Mouse (Mus musculus) midbrain, postnatal 0 days (tissue): ENCODE measurements around the gene Sprr1b. TPM values are rescaled to one million over a fixed set of nuclear protein-coding genes. Genes with fewer than 3 reads are reported as not detected.
"Not testable (repeated sequence)": the region's sequence is repeated elsewhere in the genome, so short reads cannot be mapped to it uniquely, and the experiment has no call there.

ENCODE experiments used
- ATAC-seq: fragments of 200-750 bp; cut with Nextera tagmentation; 2 replicates; pipeline ENCODE4 v1.8.0; 2017; ENCODE audit warnings: moderate number of reproducible peaks, mild to moderate bottlenecking, moderate TSS enrichment, moderate library complexity; ENCODE audit not compliant: low FRiP score
- DNase-seq: peaks from one replicate; pipeline ENCODE4 v3.0.0-alpha.2; 2015; ENCODE audit warnings: low spot score
- H3K27ac ChIP-seq: fragments of 300-500 bp; sonication (generic); 2 replicates; pipeline ENCODE4 v1.5.1; 2014; ENCODE audit warnings: low read depth, mild to moderate bottlenecking, low read length, mixed read lengths
- H3K27me3 ChIP-seq: fragments of 300-500 bp; sonication (generic); 2 replicates; pipeline ENCODE4 v1.6.1; 2014; ENCODE audit warnings: low read length, control low read depth, mixed read lengths; ENCODE audit not compliant: insufficient read depth
- H3K36me3 ChIP-seq: fragments of 300-500 bp; sonication (generic); 2 replicates; pipeline ENCODE4 v1.6.1; 2014; ENCODE audit warnings: low read length, control low read depth, mixed read lengths; ENCODE audit not compliant: insufficient read depth
- H3K4me1 ChIP-seq: fragments of 300-500 bp; sonication (generic); 2 replicates; pipeline ENCODE4 v1.6.1; 2014; ENCODE audit warnings: mild to moderate bottlenecking, control low read depth, antibody characterized with exemption, low read length, mixed read lengths; ENCODE audit not compliant: insufficient read depth
- H3K4me2 ChIP-seq: fragments of 300-500 bp; sonication (generic); 2 replicates; pipeline ENCODE4 v1.6.1; 2014; ENCODE audit warnings: low read depth, mild to moderate bottlenecking, low read length, mixed read lengths; ENCODE audit not compliant: poor library complexity, severe bottlenecking
- H3K4me3 ChIP-seq: fragments of 300-500 bp; sonication (generic); 2 replicates; pipeline ENCODE4 v1.5.1; 2014; ENCODE audit warnings: low read depth, mild to moderate bottlenecking, low read length, moderate library complexity
- H3K9ac ChIP-seq: fragments of 300-500 bp; sonication (generic); replicated peaks from 2 replicates; pipeline ENCODE4 v1.6.1; 2014; ENCODE audit warnings: mild to moderate bottlenecking, low read length, moderate library complexity, mixed read lengths; ENCODE audit not compliant: poor library complexity, severe bottlenecking
- H3K9me3 ChIP-seq: fragments of 300-500 bp; sonication (generic); 2 replicates; pipeline ENCODE4 v1.6.1; 2016; ENCODE audit warnings: low read length, control low read depth
- CTCF ChIP-seq: IDR thresholded peaks from 2 replicates; pipeline ENCODE4 v1.5.1; 2016; ENCODE audit warnings: antibody characterized with exemption, mild to moderate bottlenecking
- WGBS: fragments of 180-500 bp; shearing (Covaris S2); extraction: QIAGEN DNeasy Blood & Tissue Kit; methylation state at CpG from one replicate; pipeline ENCODE4 v1.1.7; 2014; 5-methylcytosine and 5-hydroxymethylcytosine counted together
- polyA plus RNA-seq: library from polyadenylated mRNA; unstranded; fragments of >200 nt; fragmentation: Nextera tagmentation; extraction: Ambion mirVana; gene quantifications from 2 replicates; pipeline ENCODE4 v1.2.1, GENCODE M21; 2015
- total RNA-seq: library from RNA; depleted of rRNA; stranded (reverse); fragments of >200 nt; gene quantifications from 2 replicates; pipeline ENCODE4 v1.2.3, GENCODE M21; 2014; rRNA removed

Gene Sprr1b
- not detected in 2 replicates for total RNA-seq
- polyA plus RNA-seq = not detected in 2 replicates

DNA sequence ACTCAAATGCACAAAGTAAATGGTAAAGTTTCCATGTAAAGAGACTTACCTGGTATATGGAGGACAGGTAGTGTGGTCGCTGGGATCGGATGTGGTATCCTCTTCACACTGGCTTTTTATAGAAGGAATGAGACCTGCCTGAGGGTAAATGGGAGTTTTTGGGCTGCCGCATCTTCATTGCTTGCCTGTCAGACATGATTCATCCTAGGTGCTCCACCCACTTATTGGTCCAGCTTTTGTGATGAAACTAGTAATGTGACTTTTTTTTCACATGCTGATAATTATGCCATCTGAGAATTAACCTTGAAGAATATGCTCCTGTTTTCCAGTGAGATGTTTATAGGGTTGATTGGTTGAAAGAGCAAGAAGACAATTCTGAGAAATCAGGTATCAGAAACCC is at the start of gene Sprr1b:
Sprr1b (minus strand) TSS at position 101 of the 400 bp plus-strand sequence.
- no peak for ATAC-seq
- Histone ChIP-seq H3K9me3 (no peaks in the 10 kb centered on the region), H3K27ac (no peak within 1 kb of the TSS), H3K36me3 (no peaks in the 10 kb centered on the region), H3K27me3 (no peaks in the 10 kb centered on the region), H3K4me3 (no peak within 1 kb of the TSS), H3K9ac (no peak within 1 kb of the TSS), H3K4me2 (no peak within 1 kb of the TSS), H3K4me1 (no peaks in the 10 kb centered on the region)
- DNase-seq = no peak
- WGBS = 96% methylated on average over 3 of the region's 3 CpGs
- TF ChIP-seq CTCF = no peak

DNA sequence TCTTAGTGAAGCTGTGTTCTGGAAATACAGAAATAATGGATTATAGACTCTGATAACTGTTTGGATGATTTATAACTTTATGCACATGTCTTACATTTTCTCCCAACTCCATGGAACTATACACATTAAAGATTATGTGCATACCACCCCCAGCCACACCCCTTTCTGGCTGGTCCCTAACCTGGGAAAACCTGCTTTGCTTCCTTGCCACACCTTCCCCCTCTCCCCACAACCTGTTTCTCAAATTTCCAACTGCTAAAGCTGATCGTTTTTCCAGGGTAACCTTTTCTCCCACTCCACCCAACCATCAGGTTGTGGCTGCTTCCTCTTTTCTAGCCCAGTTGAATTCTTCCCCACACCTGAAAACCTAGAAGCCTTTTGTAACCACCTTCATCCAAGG is 47.7 kb upstream of the Sprr1b start:
- no peaks in the 10 kb centered on the region for H3K27me3 ChIP-seq
- H3K9me3 ChIP-seq = no peaks in the 10 kb centered on the region
- H3K4me1 ChIP-seq = no peaks in the 10 kb centered on the region
- no peak for ATAC-seq
- no peak overlapping the region for H3K4me2 ChIP-seq
- H3K9ac ChIP-seq = no peak overlapping the region
- no peaks in the 10 kb centered on the region for H3K36me3 ChIP-seq
- H3K27ac ChIP-seq = no peak overlapping the region
- no peak overlapping the region for H3K4me3 ChIP-seq
- TF ChIP-seq CTCF = no peak
- no peak for DNase-seq
- WGBS = 66% methylated on average over 1 of the region's 1 CpGs

DNA sequence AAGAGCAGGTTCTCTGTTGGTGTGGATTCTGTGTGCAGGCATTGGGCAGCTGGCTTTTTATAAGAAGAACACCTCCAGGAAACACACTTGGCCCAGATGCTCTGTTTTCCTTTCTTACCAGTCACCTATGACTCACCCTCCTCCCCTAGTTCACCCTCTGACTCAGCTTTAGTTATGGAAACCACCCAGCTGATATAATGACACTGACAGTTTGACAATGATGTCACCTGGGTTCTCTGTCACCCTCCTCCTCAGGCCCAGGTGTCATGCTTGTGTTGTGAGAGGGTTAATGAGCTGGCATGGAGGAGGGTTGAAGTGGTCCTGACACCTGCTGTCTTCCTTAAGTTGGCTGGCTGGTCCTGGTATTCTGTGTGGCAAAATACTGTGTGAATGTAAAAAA is 47.3 kb upstream of the Sprr1b start, which contains the start of gene Sprr1a:
Sprr1a (minus strand) TSS at position 33 of the 400 bp plus-strand sequence.
- H3K4me2 ChIP-seq = no peak within 1 kb of the TSS
- H3K9me3 ChIP-seq = no peaks in the 10 kb centered on the region
- no peak for DNase-seq
- no peak within 1 kb of the TSS for H3K4me3 ChIP-seq
- no peak within 1 kb of the TSS for H3K27ac ChIP-seq
- H3K4me1 ChIP-seq = no peaks in the 10 kb centered on the region
- no peaks in the 10 kb centered on the region for H3K36me3 ChIP-seq
- ATAC-seq = no peak
- no peak within 1 kb of the TSS for H3K9ac ChIP-seq
- TF ChIP-seq CTCF = no peak
- H3K27me3 ChIP-seq = no peaks in the 10 kb centered on the region

- peak; percentile 46 for TF ChIP-seq CTCF
- not testable (repeated sequence) for H3K4me1 ChIP-seq, H3K4me2 ChIP-seq, H3K4me3 ChIP-seq, H3K9ac ChIP-seq, H3K27ac ChIP-seq, ATAC-seq, H3K9me3 ChIP-seq, H3K27me3 ChIP-seq, H3K36me3 ChIP-seq, DNase-seq
These were observed 42.7 kb upstream of the Sprr1b start for GRCm38 (mm10) chr3:92481249-92481648.

GRCm38 (mm10) chr3:92470111-92470510 is 31.5 kb upstream of the Sprr1b start:
- H3K4me1 ChIP-seq = no peaks in the 10 kb centered on the region
- no peak overlapping the region for H3K4me2 ChIP-seq
- H3K9me3 ChIP-seq = no peaks in the 10 kb centered on the region
- H3K36me3 ChIP-seq = no peaks in the 10 kb centered on the region
- no peak for TF ChIP-seq CTCF
- no peak overlapping the region for H3K27ac ChIP-seq
- H3K27me3 ChIP-seq = no peaks in the 10 kb centered on the region
- ATAC-seq = no peak
- no peak overlapping the region for H3K9ac ChIP-seq
- 85% methylated on average over 2 of the region's 2 CpGs for WGBS
- DNase-seq = no peak
- H3K4me3 ChIP-seq = no peak overlapping the region

- DNase-seq = peak; percentile 1
These were observed 28.8 kb upstream of the Sprr1b start for GRCm38 (mm10) chr3:92467424-92467823.

More at GRCm38 (mm10) chr3:92467424-92467823, 28.8 kb upstream of the Sprr1b start:
- ATAC-seq = no peak
- Histone ChIP-seq H3K9me3 (no peaks in the 10 kb centered on the region), H3K36me3 (no peaks in the 10 kb centered on the region), H3K27ac (no peak overlapping the region), H3K27me3 (no peaks in the 10 kb centered on the region), H3K4me3 (no peak overlapping the region), H3K4me1 (no peaks in the 10 kb centered on the region), H3K9ac (no peak overlapping the region), H3K4me2 (no peak overlapping the region)
- TF ChIP-seq CTCF = no peak
